Mouse (Mus musculus): Measurements from ENCODE around the gene Ecel1.

Ecel1 gene

GRCm38 (mm10) chr1:87156199-87156587 lies at the start of gene Ecel1:
Ecel1 (minus strand) TSS chr1:87156521.
- DNase-seq, result no peak

- no peak for DNase-seq
Observed at GRCm38 (mm10) chr1:87205502-87205901, 49.2 kb upstream of the Ecel1 start.

- DNase-seq, result no peak
Observed at GRCm38 (mm10) chr1:87205038-87205437, 48.7 kb upstream of the Ecel1 start.

GRCm38 (mm10) chr1:87204465-87204864 lies 48.1 kb upstream of the Ecel1 start, which contains the start of gene Chrng:
Chrng (plus strand) TSS chr1:87204657.
- DNase-seq, result no peak

GRCm38 (mm10) chr1:87203779-87204178 lies 47.5 kb upstream of the Ecel1 start:
- no peak for DNase-seq

- DNase-seq, result no peak
Observed at GRCm38 (mm10) chr1:87201848-87202247, 45.5 kb upstream of the Ecel1 start.

- DNase-seq, result no peak
Observed at GRCm38 (mm10) chr1:87200811-87201210, 44.5 kb upstream of the Ecel1 start.

GRCm38 (mm10) chr1:87198119-87199065 lies 42.1 kb upstream of the Ecel1 start:
- no peak for DNase-seq

GRCm38 (mm10) chr1:87197296-87197695 lies 41.0 kb upstream of the Ecel1 start:
- DNase-seq, result no peak

- DNase-seq, result no peak
Observed at GRCm38 (mm10) chr1:87190429-87190828, 34.1 kb upstream of the Ecel1 start, which contains the start of gene Chrnd. Chrnd (plus strand) TSS chr1:87190607.

GRCm38 (mm10) chr1:87187037-87187355 lies 30.7 kb upstream of the Ecel1 start:
- DNase-seq, result peak; percentile 72

- DNase-seq, result peak; percentile 13
Observed at GRCm38 (mm10) chr1:87186261-87187036, 30.1 kb upstream of the Ecel1 start.

GRCm38 (mm10) chr1:87185526-87185925 lies 29.2 kb upstream of the Ecel1 start:
- no peak for DNase-seq

- peak; percentile 80 for DNase-seq
Observed at GRCm38 (mm10) chr1:87184751-87185139, 28.4 kb upstream of the Ecel1 start.

GRCm38 (mm10) chr1:87183998-87184750 lies 27.9 kb upstream of the Ecel1 start:
- DNase-seq, result no peak

GRCm38 (mm10) chr1:87183013-87183412 lies 26.7 kb upstream of the Ecel1 start, which contains the start of gene Prss56:
Prss56 (plus strand) TSS chr1:87183313.
- DNase-seq, result no peak

GRCm38 (mm10) chr1:87180896-87181295 lies 24.6 kb upstream of the Ecel1 start:
- no peak for DNase-seq

- DNase-seq, result no peak
Observed at GRCm38 (mm10) chr1:87175852-87176292, 19.6 kb upstream of the Ecel1 start.

GRCm38 (mm10) chr1:87174006-87174955 lies 18.0 kb upstream of the Ecel1 start:
- DNase-seq, result peak; percentile 79

GRCm38 (mm10) chr1:87172316-87172715 lies 16.0 kb upstream of the Ecel1 start:
- DNase-seq, result no peak

- no peak for DNase-seq
Observed at GRCm38 (mm10) chr1:87171312-87171711, 15.0 kb upstream of the Ecel1 start.

GRCm38 (mm10) chr1:87170458-87170857 lies 14.1 kb upstream of the Ecel1 start:
- DNase-seq, result no peak

All from kidney, adult 18-20 months (tissue).